Mouse (Mus musculus) liver, embryonic 12.5 days (tissue): ENCODE results near the gene Gins1. TPM values are rescaled to one million over a fixed set of nuclear protein-coding genes. Genes with fewer than 3 reads are reported as not detected.

Experiments
- ATAC-seq: fragments of 200-750 bp; cut with Nextera tagmentation; 2 replicates; pipeline ENCODE4 v1.8.0; 2017; ENCODE audit warnings: moderate number of reproducible peaks, mild to moderate bottlenecking, moderate library complexity
- H3K27ac ChIP-seq: fragments of 300-500 bp; sonication (generic); 2 replicates; pipeline ENCODE4 v1.5.1; 2016; ENCODE audit warnings: mild to moderate bottlenecking
- H3K27me3 ChIP-seq: fragments of 300-500 bp; sonication (generic); replicated peaks from 2 replicates; pipeline ENCODE4 v1.6.1; 2016; ENCODE audit warnings: mild to moderate bottlenecking, moderate library complexity
- H3K36me3 ChIP-seq: fragments of 300-500 bp; sonication (generic); 2 replicates; pipeline ENCODE4 v1.6.1; 2016; ENCODE audit warnings: mild to moderate bottlenecking, moderate library complexity
- H3K4me1 ChIP-seq: fragments of 300-500 bp; sonication (generic); 2 replicates; pipeline ENCODE4 v1.6.1; 2016
- H3K4me2 ChIP-seq: fragments of 300-500 bp; sonication (generic); 2 replicates; pipeline ENCODE4 v1.6.1; 2016; ENCODE audit warnings: mild to moderate bottlenecking, moderate library complexity
- H3K4me3 ChIP-seq: fragments of 300-500 bp; sonication (generic); 2 replicates; pipeline ENCODE4 v1.5.1; 2016; ENCODE audit warnings: mild to moderate bottlenecking, moderate library complexity
- H3K9ac ChIP-seq: fragments of 300-500 bp; sonication (generic); 2 replicates; pipeline ENCODE4 v1.6.1; 2016; ENCODE audit warnings: mild to moderate bottlenecking, moderate library complexity
- H3K9me3 ChIP-seq: fragments of 300-500 bp; sonication (generic); replicated peaks from 2 replicates; pipeline ENCODE4 v1.6.1; 2016; ENCODE audit warnings: mild to moderate bottlenecking, moderate library complexity
- WGBS: fragments of 180-500 bp; shearing (Covaris S2); methylation state at CpG from one replicate; pipeline ENCODE4 v1.1.7; 2016; ENCODE audit not compliant: insufficient replicate concordance; 5-methylcytosine and 5-hydroxymethylcytosine counted together
- polyA plus RNA-seq: library from polyadenylated mRNA; unstranded; fragments of >200 nt; fragmentation: Nextera tagmentation; extraction: Ambion mirVana; gene quantifications from 2 replicates; pipeline ENCODE4 v1.2.1, GENCODE M21; 2016

Gins1 gene
- polyA plus RNA-seq, 1 experiment from 2014 or later: 50.2 TPM

GRCm38 (mm10) chr2:150914781-150915515 is 9.7 kb downstream of the Gins1 start:
- H3K27ac ChIP-seq: no peak overlapping the region
- H3K4me2 ChIP-seq: no peak overlapping the region
- H3K36me3 ChIP-seq: peaks cover 52% of the 10 kb centered on the region
- no peak for ATAC-seq
- 74% methylated on average over 4 of the region's 4 CpGs for WGBS
- no peaks in the 10 kb centered on the region for H3K27me3 ChIP-seq
- H3K9ac ChIP-seq: no peak overlapping the region
- no peak overlapping the region for H3K4me3 ChIP-seq
- H3K4me1 ChIP-seq: peaks cover 24% of the 10 kb centered on the region
- H3K9me3 ChIP-seq: no peaks in the 10 kb centered on the region

GRCm38 (mm10) chr2:150915786-150916185 is 10.6 kb downstream of the Gins1 start:
- peaks cover 58% of the 10 kb centered on the region for H3K36me3 ChIP-seq
- 66% methylated on average over 5 of the region's 5 CpGs for WGBS
- ATAC-seq: no peak
- H3K27me3 ChIP-seq: no peaks in the 10 kb centered on the region
- H3K9ac ChIP-seq: no peak overlapping the region
- H3K4me3 ChIP-seq: no peak overlapping the region
- H3K4me1 ChIP-seq: peaks cover 17% of the 10 kb centered on the region
- H3K27ac ChIP-seq: no peak overlapping the region
- H3K9me3 ChIP-seq: no peaks in the 10 kb centered on the region
- no peak overlapping the region for H3K4me2 ChIP-seq

- WGBS: 82% methylated on average over 3 of the region's 3 CpGs
- Histone ChIP-seq H3K4me2 (no peak overlapping the region), H3K27ac (no peak overlapping the region), H3K9ac (no peak overlapping the region), H3K4me1 (peaks cover 11% of the 10 kb centered on the region), H3K4me3 (no peak overlapping the region), H3K27me3 (no peaks in the 10 kb centered on the region), H3K36me3 (peaks cover 74% of the 10 kb centered on the region), H3K9me3 (no peaks in the 10 kb centered on the region)
- ATAC-seq: no peak
Observed at GRCm38 (mm10) chr2:150918720-150919119, 13.5 kb downstream of the Gins1 start.

GRCm38 (mm10) chr2:150920543-150920942 is 15.3 kb downstream of the Gins1 start:
- 0 out of 2 replicates have a peak, but pooled peaks have one; percentile 33 for ATAC-seq
- H3K9ac ChIP-seq: no peak overlapping the region
- 52% methylated on average over 3 of the region's 3 CpGs for WGBS
- H3K36me3 ChIP-seq: peaks cover 69% of the 10 kb centered on the region
- H3K4me2 ChIP-seq: no peak overlapping the region
- H3K4me1 ChIP-seq: peaks cover 13% of the 10 kb centered on the region
- no peak overlapping the region for H3K4me3 ChIP-seq
- H3K27me3 ChIP-seq: no peaks in the 10 kb centered on the region
- H3K9me3 ChIP-seq: no peaks in the 10 kb centered on the region
- H3K27ac ChIP-seq: no peak overlapping the region

GRCm38 (mm10) chr2:150921697-150922096 is 16.5 kb downstream of the Gins1 start:
- Histone ChIP-seq H3K9ac (no peak overlapping the region), H3K4me1 (peaks cover 9% of the 10 kb centered on the region; the same call in 1 of the 2 replicates), H3K9me3 (no peaks in the 10 kb centered on the region), H3K36me3 (peaks cover 70% of the 10 kb centered on the region), H3K27ac (no peak overlapping the region), H3K4me3 (no peak overlapping the region), H3K4me2 (no peak overlapping the region), H3K27me3 (no peaks in the 10 kb centered on the region)
- ATAC-seq: no peak
- 81% methylated on average over 6 of the region's 6 CpGs for WGBS

GRCm38 (mm10) chr2:150922165-150922564 is 17.0 kb downstream of the Gins1 start:
- Histone ChIP-seq H3K4me3 (no peak overlapping the region), H3K4me2 (no peak overlapping the region), H3K9ac (no peak overlapping the region), H3K27ac (no peak overlapping the region), H3K36me3 (peaks cover 70% of the 10 kb centered on the region), H3K4me1 (peaks cover 9% of the 10 kb centered on the region; the same call in 1 of the 2 replicates), H3K9me3 (no peaks in the 10 kb centered on the region), H3K27me3 (no peaks in the 10 kb centered on the region)
- 90% methylated on average over 4 of the region's 4 CpGs for WGBS
- no peak for ATAC-seq

- Histone ChIP-seq H3K9ac (no peak overlapping the region), H3K9me3 (no peaks in the 10 kb centered on the region), H3K27ac (no peak overlapping the region), H3K4me3 (no peak overlapping the region), H3K4me1 (peaks cover 9% of the 10 kb centered on the region; the same call in 1 of the 2 replicates), H3K36me3 (peaks cover 72% of the 10 kb centered on the region), H3K4me2 (no peak overlapping the region), H3K27me3 (no peaks in the 10 kb centered on the region)
- no peak for ATAC-seq
- WGBS: 87% methylated on average over 3 of the region's 3 CpGs
Observed at GRCm38 (mm10) chr2:150923026-150923425, 17.8 kb downstream of the Gins1 start.

- Histone ChIP-seq H3K27me3 (no peaks in the 10 kb centered on the region), H3K27ac (no peak overlapping the region), H3K9me3 (no peaks in the 10 kb centered on the region), H3K4me1 (peaks cover 9% of the 10 kb centered on the region; the same call in 1 of the 2 replicates), H3K9ac (no peak overlapping the region), H3K36me3 (peaks cover 72% of the 10 kb centered on the region), H3K4me3 (no peak overlapping the region), H3K4me2 (no peak overlapping the region)
- no peak for ATAC-seq
- WGBS: 61% methylated on average over 7 of the region's 7 CpGs
Observed at GRCm38 (mm10) chr2:150923505-150923904, 18.3 kb downstream of the Gins1 start.

GRCm38 (mm10) chr2:150927038-150927720 is 22.0 kb downstream of the Gins1 start:
- H3K9ac ChIP-seq: no peak overlapping the region
- no peak overlapping the region for H3K4me2 ChIP-seq
- H3K27ac ChIP-seq: no peak overlapping the region
- H3K27me3 ChIP-seq: no peaks in the 10 kb centered on the region
- no peak overlapping the region for H3K4me3 ChIP-seq
- no peaks in the 10 kb centered on the region for H3K9me3 ChIP-seq
- H3K4me1 ChIP-seq: peaks cover 9% of the 10 kb centered on the region; the same call in 1 of the 2 replicates
- WGBS: 86% methylated on average over 11 of the region's 11 CpGs
- no peak for ATAC-seq
- H3K36me3 ChIP-seq: peaks cover 82% of the 10 kb centered on the region

- H3K9ac ChIP-seq: no peak overlapping the region
- H3K4me2 ChIP-seq: no peak overlapping the region
- no peaks in the 10 kb centered on the region for H3K4me1 ChIP-seq
- no peak overlapping the region for H3K4me3 ChIP-seq
- H3K27me3 ChIP-seq: no peaks in the 10 kb centered on the region
- no peaks in the 10 kb centered on the region for H3K9me3 ChIP-seq
- H3K27ac ChIP-seq: no peak overlapping the region
- 84% methylated on average over 6 of the region's 6 CpGs for WGBS
- ATAC-seq: no peak
- peaks cover 84% of the 10 kb centered on the region for H3K36me3 ChIP-seq
Observed at GRCm38 (mm10) chr2:150929156-150929555, 24.0 kb downstream of the Gins1 start.

GRCm38 (mm10) chr2:150930806-150931205 is 25.6 kb downstream of the Gins1 start:
- H3K4me3 ChIP-seq: no peak overlapping the region
- ATAC-seq: no peak
- no peak overlapping the region for H3K4me2 ChIP-seq
- no peaks in the 10 kb centered on the region for H3K27me3 ChIP-seq
- H3K36me3 ChIP-seq: peaks cover 90% of the 10 kb centered on the region
- H3K9ac ChIP-seq: no peak overlapping the region
- WGBS: 60% methylated on average over 3 of the region's 3 CpGs
- no peaks in the 10 kb centered on the region for H3K4me1 ChIP-seq
- H3K9me3 ChIP-seq: no peaks in the 10 kb centered on the region
- no peak overlapping the region for H3K27ac ChIP-seq

GRCm38 (mm10) chr2:150933482-150933881 is 28.3 kb downstream of the Gins1 start:
- 81% methylated on average over 19 of the region's 19 CpGs for WGBS

More at GRCm38 (mm10) chr2:150933482-150933881, 28.3 kb downstream of the Gins1 start:
- H3K4me1 ChIP-seq: no peaks in the 10 kb centered on the region
- H3K27me3 ChIP-seq: no peaks in the 10 kb centered on the region
- H3K36me3 ChIP-seq: peaks cover 90% of the 10 kb centered on the region
- no peak overlapping the region for H3K4me3 ChIP-seq
- no peak overlapping the region for H3K27ac ChIP-seq
- ATAC-seq: no peak
- no peaks in the 10 kb centered on the region for H3K9me3 ChIP-seq
- no peak overlapping the region for H3K4me2 ChIP-seq
- no peak overlapping the region for H3K9ac ChIP-seq
